Mouse (Mus musculus): Measurements from ENCODE around the gene Serp2. TPM values are rescaled to one million over a fixed set of nuclear protein-coding genes. Genes with fewer than 3 reads are reported as not detected.

The Serp2 gene
- polyA plus RNA-seq, 1 experiment, result 6.1 TPM

DNA sequence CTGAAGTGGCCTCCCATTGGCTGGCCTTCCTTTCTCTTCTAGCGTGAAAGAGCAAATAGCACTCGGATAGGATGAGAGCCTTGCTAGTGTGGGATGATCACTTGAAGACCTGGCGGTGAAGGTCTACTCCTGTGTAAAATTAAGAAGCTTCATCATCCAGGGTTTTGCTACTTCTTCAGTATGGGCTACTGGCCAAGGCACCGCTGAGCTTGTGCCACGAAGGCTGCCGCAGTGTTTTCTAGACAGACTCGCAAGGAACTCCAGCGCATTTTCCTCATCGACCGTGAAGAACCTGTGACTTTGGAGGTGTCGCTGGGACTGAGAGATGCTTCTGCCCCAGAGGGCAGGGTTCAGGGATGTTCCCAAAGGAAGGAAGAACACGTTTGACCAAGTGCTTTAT lies 36.0 kb upstream of the Serp2 start:
- Histone ChIP-seq H3K4me3 (ENCODE audit: low read depth, low read length) (peak overlapping the region; percentile 5; the same call in 1 of the 2 replicates), H3K9me3 (replicated peaks; ENCODE audit: control insufficient read depth, insufficient read depth, low read length, poor library complexity, severe bottlenecking) (no peaks in the 10 kb centered on the region), H3K9ac (ENCODE audit: low read depth, poor library complexity, severe bottlenecking) (no peak overlapping the region), H3K4me1 (ENCODE audit: control insufficient read depth, insufficient read depth, low read length) (no peaks in the 10 kb centered on the region), H3K36me3 (ENCODE audit: control insufficient read depth, insufficient read depth, low read length, poor library complexity, severe bottlenecking) (no peaks in the 10 kb centered on the region), H3K27me3 (ENCODE audit: control insufficient read depth, insufficient read depth, low read length, poor library complexity, severe bottlenecking) (no peaks in the 10 kb centered on the region), H3K27ac (ENCODE audit: insufficient read depth, low read length) (no peak overlapping the region)
- no peak for TF ChIP-seq POLR2A (IDR thresholded peaks at IDR 0.05; ENCODE audit: insufficient read depth, low read length)
- no peak for TF ChIP-seq EP300 (IDR thresholded peaks at IDR 0.05; ENCODE audit: insufficient read depth, low read depth, low read length)
- no peak for TF ChIP-seq CTCF (IDR thresholded peaks at IDR 0.05; ENCODE audit: low read depth, low read length)

DNA sequence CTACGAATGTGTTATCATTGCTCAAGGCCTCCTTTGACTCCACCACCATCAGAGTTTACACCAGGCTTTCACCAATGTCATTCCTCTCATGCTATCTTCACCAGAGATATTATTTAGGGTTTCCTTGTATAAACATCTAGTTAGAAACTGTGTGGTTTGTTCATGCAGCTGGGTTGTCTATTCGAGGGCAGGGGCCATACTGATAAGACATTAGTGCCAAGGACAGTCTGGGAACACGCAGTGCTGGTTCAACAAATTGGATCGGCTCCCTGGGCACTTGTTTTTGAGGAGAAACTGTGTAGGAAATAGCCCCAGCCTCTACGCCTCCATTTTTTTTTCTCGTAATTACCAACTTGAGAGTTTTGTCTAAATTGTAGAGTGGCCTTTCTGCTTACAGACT lies 35.4 kb upstream of the Serp2 start:
- H3K4me1 ChIP-seq (ENCODE audit: control insufficient read depth, insufficient read depth, low read length), result no peaks in the 10 kb centered on the region
- no peaks in the 10 kb centered on the region for H3K36me3 ChIP-seq (ENCODE audit: control insufficient read depth, insufficient read depth, low read length, poor library complexity, severe bottlenecking)
- no peaks in the 10 kb centered on the region for H3K9me3 ChIP-seq (replicated peaks; ENCODE audit: control insufficient read depth, insufficient read depth, low read length, poor library complexity, severe bottlenecking)
- H3K9ac ChIP-seq (ENCODE audit: low read depth, poor library complexity, severe bottlenecking), result no peak overlapping the region
- TF ChIP-seq EP300 (IDR thresholded peaks at IDR 0.05; ENCODE audit: insufficient read depth, low read depth, low read length), result no peak
- no peak for TF ChIP-seq POLR2A (IDR thresholded peaks at IDR 0.05; ENCODE audit: insufficient read depth, low read length)
- TF ChIP-seq CTCF (IDR thresholded peaks at IDR 0.05; ENCODE audit: low read depth, low read length), result no peak
- H3K4me3 ChIP-seq (ENCODE audit: low read depth, low read length), result no peak overlapping the region
- H3K27me3 ChIP-seq (ENCODE audit: control insufficient read depth, insufficient read depth, low read length, poor library complexity, severe bottlenecking), result no peaks in the 10 kb centered on the region
- no peak overlapping the region for H3K27ac ChIP-seq (ENCODE audit: insufficient read depth, low read length)

DNA sequence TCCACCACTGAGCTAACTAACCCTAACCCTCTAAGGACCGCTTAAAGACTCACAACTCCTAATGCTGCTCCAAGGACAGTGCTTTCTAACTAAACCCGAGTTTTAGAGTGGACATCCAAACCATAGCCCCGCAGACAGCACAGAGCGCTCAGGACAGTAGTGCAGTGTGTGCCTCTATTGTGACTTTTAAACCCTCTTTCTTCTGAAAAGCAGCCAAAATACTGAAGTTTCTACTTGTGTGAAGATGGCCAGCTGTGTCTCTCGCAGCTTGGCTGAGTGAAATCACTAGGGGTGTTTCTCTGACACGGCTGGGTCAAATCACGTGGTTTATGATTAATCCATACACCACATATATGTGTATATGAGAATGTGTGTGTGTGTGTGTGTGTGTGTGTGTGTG lies 33.4 kb upstream of the Serp2 start:
- H3K4me3 ChIP-seq (ENCODE audit: low read depth, low read length), result no peak overlapping the region
- no peaks in the 10 kb centered on the region for H3K4me1 ChIP-seq (ENCODE audit: control insufficient read depth, insufficient read depth, low read length)
- H3K36me3 ChIP-seq (ENCODE audit: control insufficient read depth, insufficient read depth, low read length, poor library complexity, severe bottlenecking), result no peaks in the 10 kb centered on the region
- H3K9me3 ChIP-seq (replicated peaks; ENCODE audit: control insufficient read depth, insufficient read depth, low read length, poor library complexity, severe bottlenecking), result no peaks in the 10 kb centered on the region
- H3K9ac ChIP-seq (ENCODE audit: low read depth, poor library complexity, severe bottlenecking), result no peak overlapping the region
- TF ChIP-seq EP300 (IDR thresholded peaks at IDR 0.05; ENCODE audit: insufficient read depth, low read depth, low read length), result no peak
- TF ChIP-seq POLR2A (IDR thresholded peaks at IDR 0.05; ENCODE audit: insufficient read depth, low read length), result no peak
- TF ChIP-seq CTCF (IDR thresholded peaks at IDR 0.05; ENCODE audit: low read depth, low read length), result no peak
- no peaks in the 10 kb centered on the region for H3K27me3 ChIP-seq (ENCODE audit: control insufficient read depth, insufficient read depth, low read length, poor library complexity, severe bottlenecking)
- no peak overlapping the region for H3K27ac ChIP-seq (ENCODE audit: insufficient read depth, low read length)

DNA sequence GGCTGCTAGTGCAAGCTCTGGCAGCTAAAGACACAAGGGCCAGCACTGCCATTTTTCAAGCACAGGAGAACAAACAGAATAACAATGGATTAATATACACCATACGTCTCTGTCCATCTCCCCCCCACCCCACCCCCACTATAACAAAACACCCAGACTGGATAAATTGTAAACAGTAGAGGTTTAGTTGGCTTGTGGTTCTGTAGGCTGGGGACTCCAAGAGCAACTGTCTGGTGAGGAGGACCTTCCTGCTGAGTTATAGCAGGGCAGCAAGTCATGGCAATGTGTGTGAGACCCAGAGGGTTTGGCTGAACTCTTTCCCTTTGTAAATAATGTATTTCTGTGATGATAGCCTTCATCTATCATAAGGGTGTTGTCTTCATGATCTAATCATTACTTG lies 33.0 kb upstream of the Serp2 start:
- H3K27ac ChIP-seq (ENCODE audit: insufficient read depth, low read length), result no peak overlapping the region
- H3K36me3 ChIP-seq (ENCODE audit: control insufficient read depth, insufficient read depth, low read length, poor library complexity, severe bottlenecking), result no peaks in the 10 kb centered on the region
- TF ChIP-seq CTCF (IDR thresholded peaks at IDR 0.05; ENCODE audit: low read depth, low read length) (no peak), POLR2A (IDR thresholded peaks at IDR 0.05; ENCODE audit: insufficient read depth, low read length) (no peak), EP300 (IDR thresholded peaks at IDR 0.05; ENCODE audit: insufficient read depth, low read depth, low read length) (no peak)
- no peak overlapping the region for H3K4me3 ChIP-seq (ENCODE audit: low read depth, low read length)
- no peaks in the 10 kb centered on the region for H3K27me3 ChIP-seq (ENCODE audit: control insufficient read depth, insufficient read depth, low read length, poor library complexity, severe bottlenecking)
- H3K4me1 ChIP-seq (ENCODE audit: control insufficient read depth, insufficient read depth, low read length), result no peaks in the 10 kb centered on the region
- H3K9me3 ChIP-seq (replicated peaks; ENCODE audit: control insufficient read depth, insufficient read depth, low read length, poor library complexity, severe bottlenecking), result no peaks in the 10 kb centered on the region
- H3K9ac ChIP-seq (ENCODE audit: low read depth, poor library complexity, severe bottlenecking), result no peak overlapping the region

DNA sequence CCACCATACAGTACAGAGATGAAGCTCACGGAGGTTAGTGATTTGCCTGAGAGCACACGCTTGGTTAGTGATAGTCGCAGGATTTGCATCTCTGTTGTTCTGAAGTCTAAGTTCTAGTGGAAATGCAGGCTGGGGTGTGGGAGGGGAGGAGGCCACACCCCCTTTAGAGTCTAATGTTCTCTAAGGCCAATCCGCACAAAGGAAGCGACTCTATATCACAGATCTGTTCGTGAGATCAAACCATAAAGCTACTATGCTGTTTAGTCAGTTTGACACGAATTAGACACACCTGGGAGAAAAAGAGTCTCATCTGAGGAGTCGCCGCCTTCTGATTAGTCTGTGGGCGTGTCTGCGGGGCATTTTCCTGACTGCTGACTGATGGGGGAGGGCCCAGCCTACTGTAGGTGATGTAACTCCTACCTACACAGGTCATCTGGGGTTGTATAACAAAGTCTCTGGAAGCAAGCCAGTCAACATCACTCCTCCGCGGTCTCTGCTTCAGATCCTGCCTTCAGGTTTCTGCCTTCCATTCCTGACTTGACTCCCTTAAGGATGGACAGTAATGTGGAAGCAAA lies 29.2 kb upstream of the Serp2 start:
- Histone ChIP-seq H3K9ac (ENCODE audit: low read depth, poor library complexity, severe bottlenecking) (0 out of 2 replicates have a peak overlapping the region, but pooled peaks have one; percentile 6), H3K27me3 (ENCODE audit: control insufficient read depth, insufficient read depth, low read length, poor library complexity, severe bottlenecking) (no peaks in the 10 kb centered on the region), H3K9me3 (replicated peaks; ENCODE audit: control insufficient read depth, insufficient read depth, low read length, poor library complexity, severe bottlenecking) (no peaks in the 10 kb centered on the region), H3K4me3 (ENCODE audit: low read depth, low read length) (peak overlapping the region; percentile 5; the same call in 1 of the 2 replicates), H3K27ac (ENCODE audit: insufficient read depth, low read length) (peak overlapping the region; percentile 71), H3K36me3 (ENCODE audit: control insufficient read depth, insufficient read depth, low read length, poor library complexity, severe bottlenecking) (no peaks in the 10 kb centered on the region), H3K4me1 (ENCODE audit: control insufficient read depth, insufficient read depth, low read length) (no peaks in the 10 kb centered on the region)
- TF ChIP-seq POLR2A (IDR thresholded peaks at IDR 0.05; ENCODE audit: insufficient read depth, low read length) (no peak), EP300 (IDR thresholded peaks at IDR 0.05; ENCODE audit: insufficient read depth, low read depth, low read length) (0 out of 2 replicates have a peak, but pooled peaks have one; percentile 49), CTCF (IDR thresholded peaks at IDR 0.05; ENCODE audit: low read depth, low read length) (no peak)

DNA sequence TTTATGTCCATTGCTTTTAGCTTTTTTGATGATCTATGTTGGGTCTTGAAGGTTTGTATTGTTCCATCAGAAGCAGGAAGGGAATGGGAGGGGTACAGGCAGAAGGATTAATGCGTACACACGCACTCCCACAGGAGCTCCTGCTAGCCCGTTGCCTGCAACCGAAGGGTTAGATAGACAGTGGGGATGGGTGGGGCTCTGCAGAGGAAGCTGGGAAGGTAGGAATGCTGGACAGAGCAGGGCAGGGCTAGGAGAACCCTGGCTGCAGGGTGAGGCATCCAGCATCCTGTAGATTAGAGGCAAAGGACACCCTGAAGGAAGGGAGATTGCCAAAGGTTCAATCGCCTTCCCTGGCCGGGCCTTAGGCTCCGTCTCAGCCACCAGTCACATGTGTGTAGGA lies 27.3 kb upstream of the Serp2 start:
- Histone ChIP-seq H3K9ac (ENCODE audit: low read depth, poor library complexity, severe bottlenecking) (no peak overlapping the region), H3K4me3 (ENCODE audit: low read depth, low read length) (no peak overlapping the region), H3K36me3 (ENCODE audit: control insufficient read depth, insufficient read depth, low read length, poor library complexity, severe bottlenecking) (no peaks in the 10 kb centered on the region), H3K4me1 (ENCODE audit: control insufficient read depth, insufficient read depth, low read length) (no peaks in the 10 kb centered on the region), H3K27ac (ENCODE audit: insufficient read depth, low read length) (no peak overlapping the region), H3K27me3 (ENCODE audit: control insufficient read depth, insufficient read depth, low read length, poor library complexity, severe bottlenecking) (no peaks in the 10 kb centered on the region), H3K9me3 (replicated peaks; ENCODE audit: control insufficient read depth, insufficient read depth, low read length, poor library complexity, severe bottlenecking) (no peaks in the 10 kb centered on the region)
- TF ChIP-seq POLR2A (IDR thresholded peaks at IDR 0.05; ENCODE audit: insufficient read depth, low read length) (no peak), CTCF (IDR thresholded peaks at IDR 0.05; ENCODE audit: low read depth, low read length) (no peak), EP300 (IDR thresholded peaks at IDR 0.05; ENCODE audit: insufficient read depth, low read depth, low read length) (peak; percentile 53; the same call in 1 of the 2 replicates)
